Mouse (Mus musculus): ENCODE results near the gene Sp7.
"Not testable (repeated sequence)": the region's sequence is repeated elsewhere in the genome, so short reads cannot be mapped to it uniquely, and the experiment has no call there.

The Sp7 gene

DNA sequence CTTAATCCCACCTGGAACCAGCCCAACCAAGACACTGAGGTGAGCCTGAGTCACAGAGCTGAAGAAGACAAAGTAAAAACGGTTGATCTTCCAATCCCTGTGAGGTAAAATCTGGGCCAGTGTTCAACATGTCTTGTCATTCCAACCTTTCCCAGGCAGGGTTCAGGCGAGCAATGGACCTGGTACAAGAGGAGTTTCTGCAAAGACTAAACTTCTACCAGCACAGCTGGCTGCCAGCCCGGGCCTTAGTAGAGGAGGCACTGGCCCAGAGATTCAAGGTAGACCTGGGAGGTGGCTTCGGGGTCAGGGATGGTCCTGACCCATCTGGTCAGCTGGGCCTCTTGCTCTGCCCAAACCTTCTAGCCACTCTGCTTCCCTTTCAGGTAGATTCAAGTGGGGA is 30.0 kb downstream of the Sp7 start:
- DNase-seq: no peak

DNA sequence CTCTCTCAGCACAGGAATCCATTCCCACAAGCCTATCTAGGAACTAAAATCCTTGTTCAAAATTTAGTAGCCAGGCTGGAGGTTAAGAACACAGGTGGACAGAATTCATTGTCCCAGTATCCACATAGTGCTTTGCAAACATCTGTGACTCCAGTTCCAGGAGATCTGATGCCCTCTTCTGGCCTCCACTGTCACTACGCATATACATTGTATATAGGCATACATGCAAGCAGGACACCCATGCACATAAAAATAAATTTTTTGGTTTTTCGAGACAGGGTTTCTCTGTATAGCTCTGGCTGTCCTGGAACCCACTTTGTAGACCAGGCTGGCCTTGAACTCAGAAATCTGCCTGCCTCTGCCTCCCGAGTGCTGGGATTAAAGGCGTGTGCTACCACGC is 31.1 kb downstream of the Sp7 start:
- DNase-seq: not testable (repeated sequence)

DNA sequence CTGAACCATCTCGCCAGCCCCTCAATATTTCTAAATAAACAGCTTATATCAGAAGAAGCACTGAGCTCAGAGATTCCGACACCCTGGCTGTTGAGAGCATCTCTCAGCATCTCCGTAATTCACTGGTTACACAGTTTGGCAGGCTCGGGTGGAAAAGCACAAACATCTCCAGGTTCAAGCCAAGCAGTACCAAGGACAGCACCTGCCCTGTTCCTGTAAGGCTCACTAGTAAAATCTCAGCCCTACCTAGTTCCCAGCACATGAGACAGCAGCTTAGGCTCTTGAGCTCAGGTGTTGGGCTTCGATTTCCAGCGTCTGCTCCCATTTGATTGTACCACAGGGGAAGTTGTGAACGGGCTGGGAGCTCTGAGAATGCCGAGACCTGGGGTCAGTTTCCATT is 31.7 kb downstream of the Sp7 start:
- no peak for DNase-seq

- peak; percentile 84 for DNase-seq
Observed at GRCm38 (mm10) chr15:102331610-102332015, 35.4 kb downstream of the Sp7 start, which contains the start of gene Myg1. Gene Myg1 (plus strand): TSS chr15:102331709.

DNA sequence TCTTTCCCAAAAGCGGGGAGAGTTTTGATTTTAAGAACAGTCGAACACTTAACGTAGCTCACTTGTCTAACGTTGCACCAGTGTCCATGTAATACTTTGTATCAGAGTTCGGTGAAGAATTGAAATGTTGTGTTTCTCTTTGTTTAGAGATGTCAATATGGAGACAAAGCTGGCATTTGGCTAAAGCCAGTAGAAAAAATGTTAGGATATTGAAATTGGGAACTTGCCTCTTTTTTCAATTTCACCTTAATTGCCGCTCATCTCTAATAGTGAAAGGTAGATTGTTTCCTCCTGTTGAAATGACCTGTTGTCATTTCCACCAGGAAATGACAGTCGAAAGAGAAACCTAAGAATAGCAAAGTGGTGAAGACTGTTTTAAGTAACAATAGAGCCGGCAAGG is 40.1 kb downstream of the Sp7 start:
- no peak for DNase-seq

DNA sequence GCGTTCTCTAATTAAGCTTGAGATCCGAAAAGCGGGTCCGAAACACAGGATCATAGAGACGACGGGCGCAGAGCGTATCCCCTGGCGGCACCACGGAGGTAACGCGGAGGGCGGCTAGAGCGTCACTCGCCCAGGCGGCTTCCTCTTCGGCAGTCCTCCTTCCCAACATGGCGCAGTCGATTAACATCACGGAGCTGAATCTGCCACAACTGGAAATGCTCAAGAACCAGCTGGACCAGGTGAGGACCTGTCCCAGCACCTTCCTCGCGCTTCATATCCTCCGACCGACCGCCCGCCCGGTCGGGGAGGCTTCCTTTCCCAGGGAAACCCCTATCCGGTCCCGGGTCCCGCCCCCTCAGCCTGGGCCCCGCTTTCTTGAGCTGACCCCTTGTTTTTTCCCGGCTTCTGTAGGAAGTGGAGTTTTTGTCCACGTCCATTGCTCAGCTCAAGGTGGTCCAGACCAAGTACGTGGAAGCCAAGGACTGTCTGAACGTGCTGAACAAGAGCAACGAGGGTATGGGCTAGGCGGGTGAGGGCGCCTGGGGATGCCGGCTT is 40.9 kb downstream of the Sp7 start, which contains the start of gene Pfdn5:
Gene Pfdn5 (plus strand): TSS at position 95 of the 555 bp plus-strand sequence.
- peak; percentile 86 for DNase-seq

- DNase-seq: no peak
Observed at GRCm38 (mm10) chr15:102324654-102325473, 42.1 kb downstream of the Sp7 start.

DNA sequence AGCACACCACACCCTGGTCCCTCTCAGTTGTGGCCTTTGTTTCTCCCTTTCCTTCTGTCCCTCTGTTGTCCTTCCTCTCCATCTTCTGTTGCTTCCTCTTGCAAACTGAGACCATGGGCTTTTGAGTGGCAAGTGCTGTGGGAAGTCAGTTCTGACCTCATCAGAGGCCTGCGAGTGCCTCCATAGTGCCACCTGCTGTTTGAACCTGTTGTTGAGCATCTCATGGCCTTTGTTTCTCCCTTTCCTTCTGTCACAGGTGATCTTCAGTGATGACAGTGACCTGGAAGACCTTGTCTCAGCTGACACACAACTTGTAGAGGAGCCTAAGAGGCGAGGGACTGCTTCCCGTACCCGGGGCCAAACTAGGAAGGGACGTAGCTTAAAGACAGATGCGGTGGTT is 50.7 kb downstream of the Sp7 start:
- DNase-seq: peak; percentile 48

DNA sequence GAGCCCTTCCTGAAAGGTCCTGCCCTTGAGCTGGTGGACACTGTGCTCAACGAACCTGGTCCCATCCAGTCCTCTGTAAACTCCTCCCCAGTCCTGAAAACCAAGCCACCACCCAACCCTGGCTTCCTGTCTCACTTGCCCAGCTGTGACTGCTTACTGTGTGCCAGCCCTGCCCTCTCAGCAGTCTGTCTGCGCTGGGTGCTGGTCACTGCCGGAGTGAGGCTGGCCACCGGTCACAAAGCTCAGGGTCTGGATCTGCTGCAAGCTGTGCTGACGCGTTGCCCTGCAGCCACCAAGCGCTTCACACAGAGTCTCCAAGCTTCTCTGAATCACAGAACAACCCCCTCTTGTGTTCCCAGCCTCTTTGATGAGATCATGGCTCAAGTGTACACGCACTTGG is 51.7 kb downstream of the Sp7 start:
- DNase-seq: no peak

- DNase-seq: no peak
Observed at GRCm38 (mm10) chr15:102311489-102311888, 55.5 kb downstream of the Sp7 start.

DNA sequence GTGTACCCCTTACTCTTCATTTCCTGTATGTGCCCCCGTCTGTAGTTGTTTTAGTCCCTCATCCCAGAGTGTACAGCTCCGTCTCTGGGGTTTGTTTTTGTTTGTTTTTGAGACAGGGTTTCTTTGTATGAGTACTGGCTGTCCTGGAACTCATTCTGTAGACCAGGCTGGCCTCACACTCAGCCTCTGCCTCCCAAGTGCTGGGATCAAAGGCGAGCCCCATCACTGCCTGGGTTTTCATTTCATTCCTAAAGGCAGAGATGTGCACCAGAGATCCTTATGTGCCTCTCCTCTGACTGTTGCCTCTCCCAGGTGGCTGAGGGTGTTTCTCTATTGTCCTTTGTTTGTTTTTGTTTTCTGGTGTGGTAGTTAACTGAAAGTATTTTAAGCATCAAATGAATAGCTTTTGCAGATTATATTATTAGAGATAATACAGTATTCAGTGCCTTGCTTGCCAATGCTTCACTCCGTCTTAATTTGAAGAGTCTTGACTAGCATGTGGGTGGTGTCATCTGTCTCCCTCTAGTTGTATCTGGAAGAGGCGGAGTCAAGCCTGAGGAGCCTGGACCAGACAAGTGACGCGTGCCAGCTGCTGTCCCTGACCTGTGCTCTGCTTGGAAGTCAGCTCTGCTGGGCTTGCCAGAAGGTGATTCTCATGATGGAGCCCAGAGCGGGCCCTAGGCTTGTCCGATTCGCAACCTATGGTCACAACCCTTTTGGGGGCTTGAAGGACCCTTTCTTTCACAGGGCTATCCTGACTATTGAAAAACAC is 56.7 kb downstream of the Sp7 start:
- DNase-seq: no peak

- DNase-seq: no peak
Observed at GRCm38 (mm10) chr15:102308717-102309116, 58.3 kb downstream of the Sp7 start.

Measured in right cerebral cortex, postnatal 25 days (tissue).